Mouse (Mus musculus) urinary bladder, postnatal 25 days (tissue): ENCODE results near the gene Slc15a5.
"Not testable (repeated sequence)": the region's sequence is repeated elsewhere in the genome, so short reads cannot be mapped to it uniquely, and the experiment has no call there.

Experiments used
- DNase-seq: peaks from one replicate; pipeline ENCODE4 v3.0.0; 2022; ENCODE audit warnings: low spot score

The Slc15a5 gene

DNA sequence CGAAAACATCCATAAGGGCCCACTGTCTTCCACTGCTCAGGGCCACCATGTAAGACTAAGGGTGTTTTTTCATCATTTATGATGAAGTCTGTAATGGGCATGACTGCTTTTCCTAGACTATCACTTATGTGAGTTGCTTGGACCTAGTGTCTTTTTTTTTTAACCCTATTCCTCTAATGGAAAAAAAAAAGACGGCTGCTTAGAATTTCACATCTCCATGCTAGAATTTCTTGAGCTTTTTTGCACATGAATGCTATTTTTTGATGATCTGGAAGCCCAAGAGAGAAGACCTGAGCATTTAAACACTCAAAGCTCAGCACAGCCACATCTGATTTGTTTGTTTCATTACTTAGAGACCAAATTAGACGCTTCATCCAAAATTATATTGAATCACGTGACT is at the start of gene Slc15a5:
Gene Slc15a5, minus strand, starts transcription at position 101 of the 400 bp plus-strand sequence.
- DNase-seq: no peak

GRCm38 (mm10) chr6:138128392-138129335 is 48.9 kb upstream of the Slc15a5 start:
- no peak for DNase-seq

DNA sequence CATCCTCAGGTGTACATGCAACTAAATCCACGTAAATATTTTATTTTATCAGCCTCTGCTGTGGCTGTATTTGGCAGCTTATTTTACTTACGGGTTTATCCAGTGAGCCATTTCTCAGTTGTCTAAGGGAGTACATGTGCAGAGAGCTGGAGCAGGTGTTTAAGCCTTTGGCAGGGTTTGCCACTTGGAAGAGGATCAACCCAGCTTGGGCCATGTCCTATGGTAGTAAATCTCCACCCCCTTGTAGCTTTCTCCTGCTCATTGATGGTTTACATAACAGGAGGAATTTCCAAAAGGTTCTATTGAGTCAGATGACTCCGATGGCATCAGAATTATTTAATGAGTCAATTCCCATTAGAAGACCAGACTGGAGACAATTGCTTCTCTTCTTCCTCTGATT is 37.8 kb upstream of the Slc15a5 start:
- DNase-seq: no peak

GRCm38 (mm10) chr6:138104559-138104958 is 24.8 kb upstream of the Slc15a5 start:
- DNase-seq: no peak

DNA sequence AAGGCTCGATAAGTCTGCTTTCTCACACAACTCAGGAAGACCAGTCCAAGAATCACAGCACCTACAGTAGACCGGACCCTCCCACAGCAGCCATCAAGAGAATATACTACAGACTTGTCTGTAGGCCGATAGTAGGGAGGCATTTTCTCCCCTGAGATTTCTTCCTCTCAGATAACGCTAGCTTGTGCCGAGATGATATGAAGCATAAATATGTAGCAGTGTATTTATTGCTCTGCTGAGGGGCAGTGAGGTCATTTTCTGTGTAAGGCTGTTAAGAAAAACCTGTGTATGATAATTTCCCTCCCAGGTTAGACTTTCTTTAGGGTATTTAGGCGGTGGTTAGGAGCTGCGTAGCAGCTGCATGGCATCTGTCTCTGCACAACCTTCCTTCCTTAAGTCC is 23.2 kb upstream of the Slc15a5 start:
- DNase-seq: no peak

GRCm38 (mm10) chr6:138101843-138102242 is 22.1 kb upstream of the Slc15a5 start:
- no peak for DNase-seq

- no peak for DNase-seq
Observed at GRCm38 (mm10) chr6:138099646-138100045, 19.9 kb upstream of the Slc15a5 start.

DNA sequence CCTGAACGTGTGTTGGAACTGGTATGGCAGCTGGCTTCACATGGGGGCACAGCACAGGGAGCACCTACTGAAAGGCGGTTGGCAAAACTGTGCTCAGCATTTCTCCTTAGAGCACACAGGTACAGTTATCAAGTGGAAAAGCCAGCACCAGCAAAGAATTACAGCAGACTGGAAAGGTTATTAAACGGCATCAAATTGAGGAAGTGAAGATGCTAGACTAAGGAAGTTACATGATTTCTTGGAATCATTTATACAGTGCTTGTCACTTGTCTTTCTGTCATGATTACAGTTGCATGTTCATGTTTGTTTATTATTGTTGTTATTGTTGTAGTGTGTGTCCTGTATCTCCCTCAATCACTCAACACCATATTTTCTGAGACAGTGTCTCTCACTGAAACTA is 15.3 kb upstream of the Slc15a5 start:
- DNase-seq: no peak

DNA sequence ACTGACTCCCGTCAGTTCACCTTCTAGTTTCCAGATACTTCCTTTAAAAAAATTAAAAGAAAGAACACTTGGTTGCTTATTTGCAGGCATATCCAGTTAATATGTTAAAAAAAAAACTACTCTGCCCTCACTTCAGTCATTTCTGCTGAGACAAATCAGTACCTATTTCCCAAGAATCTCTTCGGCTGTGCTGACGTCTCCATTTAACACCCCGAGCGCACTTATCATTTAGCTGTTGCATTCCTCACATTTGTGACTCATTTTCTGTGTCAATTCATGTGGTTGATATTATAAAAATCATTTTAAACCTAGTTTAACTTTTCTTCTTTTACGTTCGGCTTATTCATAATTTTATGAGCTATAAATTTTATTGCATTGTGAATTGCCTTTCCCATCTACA is 12.7 kb upstream of the Slc15a5 start:
- DNase-seq: no peak

GRCm38 (mm10) chr6:138089084-138089483 is 9.4 kb upstream of the Slc15a5 start:
- DNase-seq: peak; percentile 8

- not testable (repeated sequence) for DNase-seq
Observed at GRCm38 (mm10) chr6:138086421-138086820, 6.7 kb upstream of the Slc15a5 start.

DNA sequence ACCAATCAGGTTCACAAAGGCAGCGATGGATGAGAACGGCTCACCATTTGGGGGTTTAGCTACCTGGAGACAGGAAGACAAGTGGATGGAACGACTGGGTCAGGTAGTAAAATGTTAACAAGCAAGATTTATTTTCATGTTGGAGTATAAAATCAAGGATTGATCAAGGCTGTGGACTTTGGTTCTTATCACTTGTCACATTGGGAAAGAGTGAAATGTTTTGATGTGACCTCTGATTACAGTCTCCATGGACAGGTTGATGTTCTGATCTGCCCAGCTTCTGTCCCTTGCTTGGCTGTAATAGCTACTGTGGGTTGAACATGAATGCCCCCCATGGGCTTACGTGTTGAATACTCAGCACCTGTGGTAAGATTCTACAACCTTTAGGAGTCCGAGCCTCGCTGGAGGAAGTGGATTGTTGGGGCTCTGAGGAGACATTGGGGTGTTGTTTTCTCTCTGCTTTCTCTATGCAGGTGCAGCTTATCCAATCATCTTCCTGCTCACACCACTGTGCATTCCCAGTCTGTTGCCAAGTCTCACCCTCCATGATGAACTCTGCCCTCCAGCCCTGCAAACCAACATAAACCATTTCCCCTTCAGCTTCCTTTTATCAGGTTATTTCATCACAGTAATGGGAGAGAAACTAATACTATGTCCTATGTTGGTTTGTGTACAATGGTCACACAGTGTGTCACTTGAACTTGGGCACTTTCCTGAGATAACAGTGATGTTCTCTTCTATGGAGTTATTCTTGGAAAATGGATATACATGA is 1.2 kb upstream of the Slc15a5 start:
- no peak for DNase-seq

DNA sequence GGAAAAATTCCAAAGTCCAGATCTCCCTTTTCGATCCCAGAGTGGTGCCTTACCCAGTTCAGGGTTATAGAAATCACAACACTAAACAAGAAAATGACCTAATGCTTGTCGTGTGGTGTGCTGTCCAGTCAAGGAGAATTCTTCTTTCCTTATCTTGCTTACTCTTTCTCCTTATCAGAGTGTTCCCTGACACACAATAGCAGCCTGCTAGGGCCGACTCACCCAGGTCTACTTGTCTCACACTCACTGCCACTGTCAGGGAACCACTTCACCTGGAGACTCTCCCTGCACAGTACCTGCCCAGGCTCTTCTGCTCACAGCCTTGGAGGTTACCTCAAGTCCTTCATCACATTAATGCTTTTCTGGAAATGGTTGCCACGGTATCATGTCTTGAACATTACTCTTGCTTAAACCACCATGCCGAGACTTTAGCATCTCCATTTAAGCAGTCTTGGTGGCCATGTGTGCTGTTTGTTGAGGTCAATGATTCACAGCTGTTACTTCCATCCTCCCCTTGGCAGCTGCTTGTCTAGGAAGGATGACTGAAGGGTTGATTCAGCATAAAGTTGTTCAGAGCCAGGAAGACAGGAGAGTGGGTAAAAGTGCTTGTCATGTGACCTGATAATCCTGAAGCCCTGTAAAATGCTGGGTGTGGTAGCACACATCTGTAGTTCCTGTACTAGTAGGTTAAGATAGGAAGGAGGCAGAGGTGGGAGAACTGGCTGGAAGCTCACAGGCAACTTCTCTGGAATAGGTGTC is 1.9 kb downstream of the Slc15a5 start:
- no peak for DNase-seq

GRCm38 (mm10) chr6:138075723-138076122 is 4.0 kb downstream of the Slc15a5 start:
- no peak for DNase-seq

GRCm38 (mm10) chr6:138073540-138073939 is 6.2 kb downstream of the Slc15a5 start:
- no peak for DNase-seq

DNA sequence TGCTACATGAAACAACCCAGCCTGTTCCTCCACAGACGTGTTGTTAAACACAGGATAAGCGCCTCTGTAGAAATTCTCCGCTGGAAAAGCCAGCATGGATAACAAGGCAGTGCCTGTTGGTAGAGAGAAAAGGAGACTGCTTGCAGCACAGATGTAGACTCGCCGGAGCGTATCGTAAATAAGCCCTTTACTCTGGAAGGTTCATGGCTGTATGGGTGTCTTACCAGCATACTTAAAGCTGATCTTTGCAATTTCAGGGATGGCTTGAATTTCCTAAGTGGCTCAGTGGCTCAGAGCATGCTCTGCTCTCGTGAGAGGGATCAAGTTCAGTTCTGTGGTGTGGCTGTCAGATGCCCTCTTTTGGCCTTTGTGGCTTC is 6.8 kb downstream of the Slc15a5 start:
- DNase-seq: no peak

DNA sequence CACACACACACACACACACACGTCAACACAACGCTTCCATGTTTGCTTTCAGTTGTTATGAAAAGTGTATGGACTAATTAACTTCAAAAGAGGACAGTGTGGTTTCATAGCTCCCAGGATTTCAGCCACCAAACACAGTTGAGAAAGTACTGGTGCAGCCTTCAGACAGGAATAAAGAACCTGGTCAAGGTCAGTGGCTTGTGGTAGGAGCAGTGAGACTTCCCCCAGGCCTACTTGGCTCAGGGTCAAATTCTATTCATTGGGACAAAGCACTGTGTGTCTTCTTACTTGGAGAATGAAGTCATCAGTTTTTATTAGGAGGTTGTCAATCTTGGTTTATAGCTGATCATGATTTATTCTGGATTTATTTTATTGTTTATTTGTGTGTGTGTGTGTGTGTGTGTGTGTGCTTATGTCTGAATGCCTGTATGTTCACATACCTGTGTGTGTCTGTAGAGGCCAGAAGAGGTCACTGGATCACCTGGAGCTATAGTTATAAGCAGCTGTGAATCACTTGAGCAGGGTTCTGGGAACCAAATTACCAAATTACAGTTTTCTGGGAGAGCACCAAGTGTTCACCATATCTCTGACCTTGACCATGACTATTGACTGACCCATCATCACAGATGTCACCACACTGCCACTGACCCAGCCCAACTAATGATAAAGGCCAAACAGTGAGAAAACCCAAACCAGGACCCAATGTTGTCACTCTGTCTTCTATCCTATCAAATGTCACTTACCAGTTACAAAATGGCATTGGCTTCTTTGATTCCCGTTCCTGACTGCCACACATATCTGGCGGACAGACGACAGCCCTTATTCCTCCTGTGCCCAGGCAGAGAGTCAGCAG is 7.4 kb downstream of the Slc15a5 start:
- no peak for DNase-seq

DNA sequence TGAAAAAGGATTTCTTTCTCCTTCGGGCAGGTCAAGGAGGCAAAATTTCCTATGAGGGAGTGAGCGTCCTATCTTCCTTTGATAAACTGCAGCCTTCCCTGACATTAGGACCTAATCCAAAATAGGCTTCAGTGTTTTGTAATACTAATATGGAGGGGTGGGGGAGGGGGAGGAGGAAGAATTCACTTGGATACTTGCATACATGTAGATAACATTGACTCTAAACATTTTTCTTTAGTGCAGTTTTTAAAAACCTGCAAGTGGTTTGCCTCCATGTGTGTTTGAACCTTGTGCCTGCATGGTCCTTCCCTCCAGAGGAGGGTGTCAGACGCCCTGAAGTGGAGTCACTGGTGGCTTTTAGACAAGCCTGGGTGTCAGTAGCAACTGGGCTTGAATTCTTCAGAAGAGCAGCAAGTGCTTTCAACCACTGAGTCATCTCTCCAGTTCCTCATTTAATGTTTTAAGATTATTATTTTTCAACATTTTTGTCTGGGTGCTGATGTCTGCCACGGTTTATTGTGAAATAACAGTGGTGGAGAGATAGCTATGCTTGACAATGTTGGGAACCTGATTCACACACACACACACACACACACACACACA is 8.1 kb downstream of the Slc15a5 start:
- no peak for DNase-seq

- no peak for DNase-seq
Observed at GRCm38 (mm10) chr6:138070720-138071504, 8.8 kb downstream of the Slc15a5 start.

- DNase-seq: no peak
Observed at GRCm38 (mm10) chr6:138069921-138070320, 9.8 kb downstream of the Slc15a5 start.
